ENCODE assay signal across 40 mouse cellular contexts in the genomic region with DNA sequence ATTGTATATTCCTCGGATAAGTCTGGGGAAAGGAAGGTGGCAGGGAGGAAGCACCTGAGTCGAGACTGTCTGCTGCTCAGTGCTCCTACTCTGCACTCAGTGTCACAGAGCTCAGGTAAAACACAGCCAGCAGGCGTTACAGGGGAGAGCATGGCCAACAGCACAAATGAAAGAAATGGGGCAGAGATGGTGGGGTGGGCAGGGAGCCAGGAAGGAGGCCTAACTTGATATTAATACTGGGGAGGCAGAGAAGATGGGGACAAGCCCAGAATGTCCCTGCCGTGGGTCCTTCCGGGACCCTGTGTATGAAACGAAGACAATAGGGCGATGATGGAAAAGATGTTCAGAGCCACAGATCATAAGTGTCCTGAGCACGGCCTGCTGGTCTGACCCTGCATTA. TPM values are rescaled to one million over a fixed set of nuclear protein-coding genes. Genes with fewer than 3 reads are reported as not detected.
"Had no signal": no experiment of that assay in that cellular context is flagged by ENCODE, and none has a peak within 500 bp of the region (broad histone marks: within the 10 kb centered on the region; RNA-seq: fewer than 3 reads in every experiment).

No protein-coding gene starts in this region.

- DNase-seq: gastrocnemius, postnatal 10 days; gastrocnemius, postnatal 25 days; heart, adult 18-20 months; heart, postnatal 10 days; heart, postnatal 4 days; kidney, adult 18-20 months; kidney, adult 8-10 months; kidney, postnatal 10 days; kidney, postnatal 25 days; kidney, postnatal 4 days; liver; liver, embryonic 13.5 days; liver, postnatal 0 days had no signal

- ATAC-seq: hindbrain, embryonic 16.5 days; inflammation-experienced regulatory T-cells, adult 6 months; intestine, embryonic 15.5 days; intestine, postnatal 0 days; liver, postnatal 0 days had no signal

- H3K4me2 ChIP-seq: heart, embryonic 12.5 days; hindbrain, embryonic 12.5 days; hindbrain, embryonic 14.5 days; intestine, embryonic 15.5 days; limb, embryonic 12.5 days; liver, embryonic 11.5 days; liver, embryonic 13.5 days; liver, embryonic 15.5 days had no signal

- H3K9ac ChIP-seq: heart, embryonic 12.5 days; hindbrain, embryonic 12.5 days; hindbrain, embryonic 14.5 days; intestine, embryonic 15.5 days; limb, embryonic 12.5 days; liver, embryonic 13.5 days; liver, embryonic 15.5 days; liver, postnatal 0 days had no signal

- H3K27ac ChIP-seq: heart, embryonic 10.5 days; hindbrain, embryonic 10.5 days; hindbrain, embryonic 12.5 days; hindbrain, embryonic 14.5 days; intestine, embryonic 15.5 days; layer of hippocampus, adult 2 months; left cerebral cortex, adult 2 months; limb, embryonic 10.5 days; limb, embryonic 12.5 days; liver, embryonic 13.5 days; liver, embryonic 15.5 days had no signal

- H3K36me3 ChIP-seq: heart, embryonic 10.5 days; heart, embryonic 12.5 days; hindbrain, embryonic 10.5 days; hindbrain, embryonic 12.5 days; intestine, embryonic 15.5 days; limb, embryonic 10.5 days; limb, embryonic 12.5 days; liver, embryonic 13.5 days; liver, embryonic 15.5 days had no signal

- H3K4me1 ChIP-seq: intestine, embryonic 15.5 days; limb, embryonic 10.5 days; limb, embryonic 12.5 days; liver, embryonic 13.5 days; liver, embryonic 15.5 days had no signal

- H3K27me3 ChIP-seq: hindbrain, embryonic 12.5 days; intestine, embryonic 15.5 days; limb, embryonic 12.5 days; liver, embryonic 15.5 days had no signal

- H3K9me3 ChIP-seq: heart, embryonic 10.5 days; heart, embryonic 12.5 days; hindbrain, embryonic 10.5 days; hindbrain, embryonic 12.5 days; intestine, embryonic 15.5 days; limb, embryonic 10.5 days; limb, embryonic 12.5 days; liver, embryonic 13.5 days; liver, embryonic 15.5 days had no signal

- H3K4me3 ChIP-seq: heart, embryonic 10.5 days; heart, embryonic 12.5 days; hindbrain, embryonic 10.5 days; hindbrain, embryonic 12.5 days; intestine, embryonic 15.5 days; layer of hippocampus, adult 2 months; left cerebral cortex, adult 2 months; limb, embryonic 10.5 days; limb, embryonic 12.5 days; liver, embryonic 13.5 days; liver, embryonic 15.5 days had no signal

RNA-seq across cellular contexts. Expression of a gene that starts 24.4 kb away (rescaled TPM):
- total RNA-seq: gastrocnemius, postnatal 10 days; gastrocnemius, postnatal 25 days; gastrocnemius, postnatal 4 days; granulocyte monocyte progenitor cell, adult 5-6 weeks; heart, adult 18-20 months; heart, adult 8-10 months; heart, postnatal 10 days; heart, postnatal 25 days; heart, postnatal 4 days; layer of hippocampus, adult 2 months; layer of hippocampus, postnatal 10 days; layer of hippocampus, postnatal 25 days; left cerebral cortex, adult 2 months; left cerebral cortex, postnatal 25 days had no signal
- polyA plus RNA-seq: heart, embryonic 10.5 days; heart, embryonic 12.5 days; heart, embryonic 14.5 days; heart, embryonic 16.5 days; hindbrain, embryonic 10.5 days; hindbrain, embryonic 12.5 days; hindbrain, embryonic 14.5 days; hindbrain, embryonic 16.5 days; inflammation-experienced regulatory T-cells, adult 6 months; intestine, embryonic 15.5 days; intestine, postnatal 0 days; kidney, embryonic 14.5 days; kidney, embryonic 16.5 days; limb, embryonic 10.5 days; limb, embryonic 12.5 days; limb, embryonic 14.5 days; liver, embryonic 11.5 days; liver, embryonic 13.5 days; liver, embryonic 15.5 days; liver, postnatal 0 days had no signal
